Mouse (Mus musculus): ENCODE measurements around the gene Krt32. TPM values are rescaled to one million over a fixed set of nuclear protein-coding genes. Genes with fewer than 3 reads are reported as not detected.

Krt32 gene
- total and polyA plus RNA-seq, 3 experiments, result not detected

DNA sequence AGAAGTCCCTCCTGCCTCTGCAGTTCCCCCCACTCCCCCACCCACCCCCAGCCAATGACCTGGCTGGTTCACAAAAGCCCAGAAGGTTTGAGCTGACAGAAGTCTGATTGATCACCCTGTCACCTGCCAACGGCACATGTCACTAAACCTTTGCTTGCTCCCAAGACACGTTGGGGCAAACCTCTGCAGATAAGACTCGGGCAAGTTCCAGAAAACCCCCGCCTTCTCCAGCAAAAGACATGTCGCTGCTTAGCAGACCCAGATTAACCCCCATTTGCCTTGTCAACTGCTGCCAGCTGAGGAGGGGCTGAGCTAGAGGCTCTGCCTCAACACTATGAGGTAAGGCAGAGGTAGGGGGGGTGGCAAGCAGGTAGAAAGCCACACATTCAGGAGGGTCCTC, 48.5 kb upstream of the Krt32 start:
- no peak overlapping the region for H3K9ac ChIP-seq (ENCODE audit: insufficient read depth, low read depth)
- no peak overlapping the region for H3K4me3 ChIP-seq (replicated peaks in 1 of 3; ENCODE audit: low read depth in 2 of 3, low read length in 2 of 3, poor library complexity in 1 of 3)
- no peaks in the 10 kb centered on the region for H3K36me3 ChIP-seq (replicated peaks in 1 of 2; ENCODE audit: control insufficient read depth in 1 of 2, insufficient read depth in 1 of 2, low read length in 1 of 2)
- in situ Hi-C loops (cut with MboI; ENCODE audit: low pct_ligation_motif_present, low pct_unique_long_range_greater_than_20kb, low sequenced_read_pairs), result no loop called here
- no peak overlapping the region for H3K4me2 ChIP-seq (ENCODE audit: insufficient read depth, low read depth, poor library complexity, severe bottlenecking)
- no peak overlapping the region for H3K27ac ChIP-seq (ENCODE audit: insufficient read depth, low read depth)
- peaks cover 97% of the 10 kb centered on the region for H3K27me3 ChIP-seq (replicated peaks)
- DNase-seq (ENCODE audit: extremely low read depth), result no peak
- H3K79me2 ChIP-seq (replicated peaks; ENCODE audit: control insufficient read depth, extremely low read depth, insufficient read depth, poor library complexity, severe bottlenecking), result no peaks in the 10 kb centered on the region
- H3K4me1 ChIP-seq (ENCODE audit: control insufficient read depth in 1 of 2, insufficient read depth in 2 of 2), result no peaks in the 10 kb centered on the region
- no peaks in the 10 kb centered on the region for H3K9me3 ChIP-seq (replicated peaks; ENCODE audit: low read length)
- TF ChIP-seq ZKSCAN1 (IDR thresholded peaks at IDR 0.05; ENCODE audit: borderline replicate concordance, low read depth, low read length) (no peak), ETS1 (conservative IDR thresholded peaks at IDR 0.05; ENCODE audit: low read depth, low read length) (no peak), MYC (IDR thresholded peaks at IDR 0.05; ENCODE audit: low read depth, low read length) (no peak), ZC3H11A (IDR thresholded peaks at IDR 0.05; ENCODE audit: low read depth, low read length) (no peak), UBTF (IDR thresholded peaks at IDR 0.05; ENCODE audit: low read depth, low read length) (no peak)
- dilution Hi-C loops (cut with MboI; ENCODE audit: extremely low pct_ligation_motif_present, extremely low pct_unique_long_range_greater_than_20kb, low sequenced_read_pairs), result no loop called here

- dilution Hi-C loops (cut with MboI; ENCODE audit: extremely low pct_ligation_motif_present, extremely low pct_unique_long_range_greater_than_20kb, low sequenced_read_pairs), result no loop called here
- no peak within 1 kb of the TSS for H3K4me3 ChIP-seq (replicated peaks in 1 of 3; ENCODE audit: low read depth in 2 of 3, low read length in 2 of 3, poor library complexity in 1 of 3)
- no peak within 1 kb of the TSS for H3K4me2 ChIP-seq (ENCODE audit: insufficient read depth, low read depth, poor library complexity, severe bottlenecking)
- no peaks in the 10 kb centered on the region for H3K36me3 ChIP-seq (replicated peaks in 1 of 2; ENCODE audit: control insufficient read depth in 1 of 2, insufficient read depth in 1 of 2, low read length in 1 of 2)
- H3K9me3 ChIP-seq (replicated peaks; ENCODE audit: low read length), result no peaks in the 10 kb centered on the region
- no peak for DNase-seq (ENCODE audit: extremely low read depth)
- no peaks in the 10 kb centered on the region for H3K79me2 ChIP-seq (replicated peaks; ENCODE audit: control insufficient read depth, extremely low read depth, insufficient read depth, poor library complexity, severe bottlenecking)
- no peak within 1 kb of the TSS for H3K9ac ChIP-seq (ENCODE audit: insufficient read depth, low read depth)
- TF ChIP-seq USF1 (IDR thresholded peaks at IDR 0.05; ENCODE audit: low read depth, low read length) (no peak), MYC (IDR thresholded peaks at IDR 0.05; ENCODE audit: low read depth, low read length) (no peak), CTCF (conservative IDR thresholded peaks at IDR 0.05 in 1 of 2, IDR thresholded peaks at IDR 0.05 in 1 of 2; ENCODE audit: low read depth in 2 of 2, low read length in 2 of 2) (no peak), MAFK (IDR thresholded peaks at IDR 0.05; ENCODE audit: insufficient replicate concordance, low read length) (no peak), MAZ (IDR thresholded peaks at IDR 0.05; ENCODE audit: low read depth, low read length) (no peak), KAT2A (IDR thresholded peaks at IDR 0.05; ENCODE audit: insufficient replicate concordance, low read length) (no peak), NELFE (IDR thresholded peaks at IDR 0.05; ENCODE audit: low read depth, low read length) (no peak), BHLHE40 (IDR thresholded peaks at IDR 0.05; ENCODE audit: low read depth, low read length) (no peak), PAX5 (IDR thresholded peaks at IDR 0.05; ENCODE audit: low read length) (no peak), MAX (IDR thresholded peaks at IDR 0.05; ENCODE audit: low read length) (no peak)
- H3K27ac ChIP-seq (ENCODE audit: insufficient read depth, low read depth), result no peak within 1 kb of the TSS
- H3K27me3 ChIP-seq (replicated peaks), result peaks cover 97% of the 10 kb centered on the region
- H3K4me1 ChIP-seq (ENCODE audit: control insufficient read depth in 1 of 2, insufficient read depth in 2 of 2), result no peaks in the 10 kb centered on the region
- in situ Hi-C loops (cut with MboI; ENCODE audit: low pct_ligation_motif_present, low pct_unique_long_range_greater_than_20kb, low sequenced_read_pairs), result no loop called here
These were observed 47.7 kb upstream of the Krt32 start, which contains the start of gene Krt15 for GRCm38 (mm10) chr11:100135731-100136130. Gene Krt15 (minus strand): TSS chr11:100135928.

GRCm38 (mm10) chr11:100124901-100125300, 36.9 kb upstream of the Krt32 start:
- dilution Hi-C loops (cut with MboI; ENCODE audit: extremely low pct_ligation_motif_present, extremely low pct_unique_long_range_greater_than_20kb, low sequenced_read_pairs), result no loop called here
- H3K9me3 ChIP-seq (replicated peaks; ENCODE audit: low read length), result no peaks in the 10 kb centered on the region

More at GRCm38 (mm10) chr11:100124901-100125300, 36.9 kb upstream of the Krt32 start:
- TF ChIP-seq ELF1 (IDR thresholded peaks at IDR 0.05; ENCODE audit: low read depth, low read length) (no peak), TBP (conservative IDR thresholded peaks at IDR 0.05; ENCODE audit: low read depth, low read length) (no peak), ZNF384 (IDR thresholded peaks at IDR 0.05; ENCODE audit: low read depth, low read length) (no peak), MEF2A (IDR thresholded peaks at IDR 0.05; ENCODE audit: borderline replicate concordance, low read depth, low read length) (no peak), MAFK (IDR thresholded peaks at IDR 0.05; ENCODE audit: insufficient replicate concordance, low read length) (no peak), KAT2A (IDR thresholded peaks at IDR 0.05; ENCODE audit: insufficient replicate concordance, low read length) (no peak)
- Histone ChIP-seq H3K9ac (ENCODE audit: insufficient read depth, low read depth) (no peak overlapping the region), H3K4me3 (replicated peaks in 1 of 3; ENCODE audit: low read depth in 2 of 3, low read length in 2 of 3, poor library complexity in 1 of 3) (no peak overlapping the region), H3K79me2 (replicated peaks; ENCODE audit: control insufficient read depth, extremely low read depth, insufficient read depth, poor library complexity, severe bottlenecking) (no peaks in the 10 kb centered on the region), H3K27ac (ENCODE audit: insufficient read depth, low read depth) (no peak overlapping the region), H3K4me2 (ENCODE audit: insufficient read depth, low read depth, poor library complexity, severe bottlenecking) (no peak overlapping the region), H3K36me3 (replicated peaks in 1 of 2; ENCODE audit: control insufficient read depth in 1 of 2, insufficient read depth in 1 of 2, low read length in 1 of 2) (no peaks in the 10 kb centered on the region), H3K27me3 (replicated peaks) (peaks cover 97% of the 10 kb centered on the region), H3K4me1 (ENCODE audit: control insufficient read depth in 1 of 2, insufficient read depth in 2 of 2) (no peaks in the 10 kb centered on the region)
- in situ Hi-C loops (cut with MboI; ENCODE audit: low pct_ligation_motif_present, low pct_unique_long_range_greater_than_20kb, low sequenced_read_pairs), result no loop called here
- DNase-seq (ENCODE audit: extremely low read depth), result no peak

All from CH12.LX (cell line).